Mouse (Mus musculus): ENCODE results near the gene Ppil6. TPM values are rescaled to one million over a fixed set of nuclear protein-coding genes. Genes with fewer than 3 reads are reported as not detected.

Gene Ppil6
- total RNA-seq, 1 experiment from 2014 or later, result 1.0 TPM

Other genes starting within 250 kb of the Ppil6 start
- gene Fig4, start 187.2 kb upstream of the Ppil6 start, total RNA-seq (2021), result 14.3 and 14.6 TPM in 2 replicates
- 0.04 TPM in 1 of 2 replicates, not detected in the other for gene Ak9, start 186.5 kb upstream of the Ppil6 start, total RNA-seq (2021)
- 16.7 and 18.7 TPM in 2 replicates for gene Zbtb24, start 40.1 kb upstream of the Ppil6 start, total RNA-seq (2021)
- 8.6 and 20.7 TPM in 2 replicates for gene Mical1, start 14.1 kb upstream of the Ppil6 start, total RNA-seq (2021)
- 23.5 and 25.0 TPM in 2 replicates for gene Smpd2, start 70 bp upstream of the Ppil6 start, total RNA-seq (2021)
- gene Cd164, start 29.0 kb downstream of the Ppil6 start, total RNA-seq (2021), result 186 and 213 TPM in 2 replicates
- 0.56 and 0.82 TPM in 2 replicates for gene Ccdc162, start 226.2 kb downstream of the Ppil6 start, total RNA-seq (2021)